Mouse (Mus musculus): ENCODE data around the gene Rin1.

GRCm38 (mm10) chr19:5051515-5051914, 1.2 kb downstream of the Rin1 start:
- TF ChIP-seq EP300 (IDR thresholded peaks at IDR 0.05; ENCODE audit: insufficient read depth, low read depth, low read length) (no peak), POLR2A (IDR thresholded peaks at IDR 0.05; ENCODE audit: insufficient read depth, low read depth, low read length) (no peak), CTCF (IDR thresholded peaks at IDR 0.05) (no peak)

All from heart, adult 2 months (tissue).